20 mouse cellular contexts compared by ENCODE assay signal in genomic region chr6:88095377-88095776, GRCm38 (mm10).
"Had no signal": no experiment of that assay in that cellular context is flagged by ENCODE, and none has a peak within 500 bp of the region (broad histone marks: within the 10 kb centered on the region; RNA-seq: fewer than 3 reads in every experiment).

No protein-coding gene starts in this region.

- H3K4me3 ChIP-seq: intestine, embryonic 15.5 days; layer of hippocampus, adult 2 months; limb, embryonic 10.5 days; limb, embryonic 13.5 days; liver, embryonic 12.5 days; liver, embryonic 15.5 days; midbrain, embryonic 15.5 days; neural tube, embryonic 12.5 days; neural tube, embryonic 15.5 days had no signal

- DNase-seq: kidney, adult 11 months; layer of hippocampus, adult 9-11 months; liver; right cerebral cortex, adult 18-20 months; right cerebral cortex, postnatal 14 days; right cerebral cortex, postnatal 4 days; thymus, adult 2 months; thymus, postnatal 14 days; thymus, postnatal 4 days had no signal

- H3K4me1 ChIP-seq: intestine, embryonic 15.5 days; limb, embryonic 10.5 days; limb, embryonic 13.5 days; liver, embryonic 12.5 days; liver, embryonic 15.5 days; midbrain, embryonic 15.5 days; neural tube, embryonic 12.5 days; neural tube, embryonic 15.5 days had no signal

- H3K27ac ChIP-seq: intestine, embryonic 15.5 days; kidney, postnatal 0 days; layer of hippocampus, adult 2 months; limb, embryonic 10.5 days; limb, embryonic 13.5 days; liver, embryonic 12.5 days; liver, embryonic 15.5 days; midbrain, embryonic 15.5 days; neural tube, embryonic 12.5 days; neural tube, embryonic 15.5 days; stomach, postnatal 0 days had no signal

- H3K27me3 ChIP-seq: intestine, embryonic 15.5 days; limb, embryonic 13.5 days; liver, embryonic 12.5 days; liver, embryonic 15.5 days; midbrain, embryonic 15.5 days; neural tube, embryonic 12.5 days; neural tube, embryonic 15.5 days had no signal
